Mouse (Mus musculus) left cerebral cortex, adult 11 months (tissue): ENCODE results near the gene Esp16.
"Not testable (repeated sequence)": the region's sequence is repeated elsewhere in the genome, so short reads cannot be mapped to it uniquely, and the experiment has no call there.

Source experiments
- DNase-seq: peaks from one replicate; pipeline ENCODE4 v3.0.0; 2022; ENCODE audit warnings: low spot score

Gene Esp16

GRCm38 (mm10) chr17:39535842-39536241 lies at the start of gene Esp16:
Gene Esp16 (plus strand): TSS chr17:39536142.
- DNase-seq: not testable (repeated sequence)

DNA sequence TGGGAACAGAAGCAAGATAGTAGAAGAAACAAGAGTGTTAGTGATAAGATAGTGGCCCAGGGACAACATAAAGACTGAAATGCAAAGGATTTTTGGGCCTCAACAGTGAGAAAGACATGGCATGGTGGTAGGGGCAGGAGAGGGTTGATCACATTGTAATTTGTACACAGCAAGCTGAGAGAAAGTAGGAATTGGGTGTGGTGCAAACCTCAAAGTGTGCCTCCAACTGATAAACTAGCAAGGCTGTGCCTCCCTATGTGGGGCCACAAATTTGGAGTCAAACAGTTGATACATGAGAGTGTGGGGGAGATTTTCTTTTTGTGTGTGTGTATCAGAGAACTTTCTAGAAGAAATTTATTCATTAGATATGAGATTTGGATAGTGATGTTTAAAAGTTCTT lies 37.9 kb upstream of the Esp16 start:
- not testable (repeated sequence) for DNase-seq
